ENCODE assay signal across 8 mouse cellular contexts in genomic region chr10:42632453-42633360, GRCm38 (mm10). TPM values are rescaled to one million over a fixed set of nuclear protein-coding genes. Genes with fewer than 3 reads are reported as not detected.
DNase-seq lines count a peak whose midpoint lies in the region; ATAC-seq and TF ChIP-seq lines count a peak whose summit lies in the region.

No protein-coding gene starts in this region.

- TF ChIP-seq CTCF in lung, embryonic 14.5 days (IDR thresholded peaks at IDR 0.05; ENCODE audit: low read depth), result no peak

- no peak overlapping the region for H3K27ac ChIP-seq in lung, embryonic 14.5 days (ENCODE audit: low read depth)
- H3K27ac ChIP-seq in hindbrain, embryonic 10.5 days, result no peak overlapping the region
- no peak overlapping the region for H3K27ac ChIP-seq in liver, embryonic 12.5 days
- no peak overlapping the region for H3K27ac ChIP-seq in stomach, embryonic 14.5 days (ENCODE audit: low read length)

- peak overlapping the region; percentile 57 for H3K4me2 ChIP-seq in lung, embryonic 14.5 days
- peak overlapping the region; percentile 74 for H3K4me2 ChIP-seq in liver, embryonic 12.5 days
- peak overlapping the region; percentile 34 for H3K4me2 ChIP-seq in stomach, embryonic 14.5 days (replicated peaks; ENCODE audit: low read depth, low read length)

- no peaks in the 10 kb centered on the region for H3K36me3 ChIP-seq in lung, embryonic 14.5 days (ENCODE audit: insufficient read depth)
- H3K36me3 ChIP-seq in hindbrain, embryonic 10.5 days, result no peaks in the 10 kb centered on the region
- H3K36me3 ChIP-seq in liver, embryonic 12.5 days, result no peaks in the 10 kb centered on the region
- no peaks in the 10 kb centered on the region for H3K36me3 ChIP-seq in stomach, embryonic 14.5 days (ENCODE audit: control insufficient read depth, insufficient read depth, low read length)

- no peaks in the 10 kb centered on the region; the same call in 1 of the 2 replicates for H3K4me1 ChIP-seq in lung, embryonic 14.5 days (ENCODE audit: insufficient read depth)
- peaks cover 56% of the 10 kb centered on the region for H3K4me1 ChIP-seq in hindbrain, embryonic 10.5 days (replicated peaks)
- H3K4me1 ChIP-seq in liver, embryonic 12.5 days, result peaks cover 24% of the 10 kb centered on the region
- H3K4me1 ChIP-seq in stomach, embryonic 14.5 days (ENCODE audit: control insufficient read depth, insufficient read depth, low read length), result peaks cover 8% of the 10 kb centered on the region; the same call in 1 of the 2 replicates

- WGBS in lung, embryonic 14.5 days, result under 1% methylated on average over 39 of the region's 39 CpGs
- under 1% methylated on average over 39 of the region's 39 CpGs for whole genome bisulfite sequencing in hindbrain, embryonic 10.5 days
- 1% methylated on average over 39 of the region's 39 CpGs for WGBS in liver, embryonic 12.5 days (ENCODE audit: insufficient replicate concordance)
- WGBS in stomach, embryonic 14.5 days, result under 1% methylated on average over 39 of the region's 39 CpGs

- peak; percentile 20 for DNase-seq in lung, embryonic 14.5 days
- no peak for DNase-seq in lung, postnatal 14 days
- peak; percentile 74 for DNase-seq in embryo, embryonic 10.5 days (ENCODE audit: low spot score)
- DNase-seq in hindbrain, embryonic 10.5 days (ENCODE audit: low spot score), result peak; percentile 45
- no peak for DNase-seq in ovary, postnatal 10 days (ENCODE audit: low spot score)
- DNase-seq in adipocyte (ENCODE audit: low spot score), result no peak

- H3K9ac ChIP-seq in lung, embryonic 14.5 days, result no peak overlapping the region
- H3K9ac ChIP-seq in liver, embryonic 12.5 days, result 0 out of 2 replicates have a peak overlapping the region, but pooled peaks have one; percentile 8
- no peak overlapping the region for H3K9ac ChIP-seq in stomach, embryonic 14.5 days (replicated peaks; ENCODE audit: low read depth, low read length)

- no peaks in the 10 kb centered on the region for H3K9me3 ChIP-seq in lung, embryonic 14.5 days (ENCODE audit: low read depth, low read length)
- no peaks in the 10 kb centered on the region for H3K9me3 ChIP-seq in hindbrain, embryonic 10.5 days
- no peaks in the 10 kb centered on the region for H3K9me3 ChIP-seq in liver, embryonic 12.5 days (replicated peaks)
- no peaks in the 10 kb centered on the region for H3K9me3 ChIP-seq in stomach, embryonic 14.5 days (ENCODE audit: control insufficient read depth, low read depth, low read length)

- H3K4me3 ChIP-seq in lung, embryonic 14.5 days (ENCODE audit: low read depth, low read length), result peak overlapping the region; percentile 33
- peak overlapping the region; percentile 40 for H3K4me3 ChIP-seq in hindbrain, embryonic 10.5 days
- peak overlapping the region; percentile 53 for H3K4me3 ChIP-seq in liver, embryonic 12.5 days
- H3K4me3 ChIP-seq in stomach, embryonic 14.5 days (ENCODE audit: low read depth, low read length), result peak overlapping the region; percentile 26

- peaks cover 99% of the 10 kb centered on the region for H3K27me3 ChIP-seq in lung, embryonic 14.5 days (ENCODE audit: insufficient read depth, low read length)
- peaks cover 100% of the 10 kb centered on the region for H3K27me3 ChIP-seq in hindbrain, embryonic 10.5 days (ENCODE audit: insufficient read depth, poor library complexity, severe bottlenecking)
- H3K27me3 ChIP-seq in liver, embryonic 12.5 days (replicated peaks), result peaks cover 100% of the 10 kb centered on the region
- H3K27me3 ChIP-seq in stomach, embryonic 14.5 days (ENCODE audit: control insufficient read depth, insufficient read depth, low read length), result peaks cover 79% of the 10 kb centered on the region

- ATAC-seq in lung, embryonic 14.5 days (ENCODE audit: insufficient read depth), result no peak
- ATAC-seq in liver, embryonic 12.5 days, result no peak
- ATAC-seq in stomach, embryonic 14.5 days (ENCODE audit: insufficient number of reproducible peaks, insufficient read depth, low FRiP score, low read depth), result no peak

RNA-seq across cellular contexts. Expression of gene Ostm1, which starts 49.1 kb away (rescaled TPM):
- 10.7 and 11.9 TPM in 2 replicates for polyA plus RNA-seq in lung, embryonic 14.5 days (2014; fragmentation: Nextera tagmentation; extraction: Ambion mirVana)
- polyA plus RNA-seq in hindbrain, embryonic 10.5 days (2016; fragmentation: Nextera tagmentation; extraction: Ambion mirVana), result 15.3 and 16.1 TPM in 2 replicates
- polyA plus RNA-seq in liver, embryonic 12.5 days (2016; fragmentation: Nextera tagmentation; extraction: Ambion mirVana), result 19.9 and 20.1 TPM in 2 replicates
- polyA plus RNA-seq in stomach, embryonic 14.5 days (2014; fragmentation: Nextera tagmentation; extraction: Ambion mirVana), result 11.9 and 12.5 TPM in 2 replicates

RNA-seq across cellular contexts. Expression of gene Nr2e1, which starts 49.3 kb away (rescaled TPM):
- polyA plus RNA-seq in lung, embryonic 14.5 days (2014; fragmentation: Nextera tagmentation; extraction: Ambion mirVana), result not detected in 2 replicates
- 1.2 and 3.0 TPM in 2 replicates for polyA plus RNA-seq in hindbrain, embryonic 10.5 days (2016; fragmentation: Nextera tagmentation; extraction: Ambion mirVana)
- not detected in 2 replicates for polyA plus RNA-seq in liver, embryonic 12.5 days (2016; fragmentation: Nextera tagmentation; extraction: Ambion mirVana)
- polyA plus RNA-seq in stomach, embryonic 14.5 days (2014; fragmentation: Nextera tagmentation; extraction: Ambion mirVana), result not detected in 2 replicates

Comparison
In these comparisons a context has a peak if more than half of its experiments do, and no peak if none do; other contexts are left out.
1. DNase-seq: peak in lung, embryonic 14.5 days (single experiment), embryo, embryonic 10.5 days (single experiment) and hindbrain, embryonic 10.5 days (single experiment); none in lung, postnatal 14 days (single experiment), ovary, postnatal 10 days (single experiment) and adipocyte (single experiment).
2. Peak in every context shown above with its lines, with median percentiles within 50 percentile points of each other: H3K4me2 ChIP-seq and H3K4me3 ChIP-seq.